Mouse (Mus musculus) spleen, adult 2 months (tissue): Measurements from ENCODE around the gene Nt5c1b.

Experiments used
- CTCF ChIP-seq: fragments of 200-500 bp; IDR thresholded peaks from 2 replicates; pipeline ENCODE4 v1.5.1; 2011; ENCODE audit warnings: mild to moderate bottlenecking, inconsistent platforms; ENCODE audit not compliant: insufficient read depth, insufficient read length, insufficient replicate concordance; ENCODE audit errors: extremely low read depth
- POLR2A ChIP-seq: fragments of 200-500 bp; IDR thresholded peaks from 2 replicates; pipeline ENCODE4 v1.6.1; 2011; ENCODE audit warnings: low read depth, low read length, inconsistent platforms

GRCm38 (mm10) chr12:10400788-10401187 is 31.0 kb downstream of the Nt5c1b start:
- TF ChIP-seq POLR2A (no peak), CTCF (no peak)
